Mouse (Mus musculus): ENCODE measurements around the gene Wfdc6b.

DNA sequence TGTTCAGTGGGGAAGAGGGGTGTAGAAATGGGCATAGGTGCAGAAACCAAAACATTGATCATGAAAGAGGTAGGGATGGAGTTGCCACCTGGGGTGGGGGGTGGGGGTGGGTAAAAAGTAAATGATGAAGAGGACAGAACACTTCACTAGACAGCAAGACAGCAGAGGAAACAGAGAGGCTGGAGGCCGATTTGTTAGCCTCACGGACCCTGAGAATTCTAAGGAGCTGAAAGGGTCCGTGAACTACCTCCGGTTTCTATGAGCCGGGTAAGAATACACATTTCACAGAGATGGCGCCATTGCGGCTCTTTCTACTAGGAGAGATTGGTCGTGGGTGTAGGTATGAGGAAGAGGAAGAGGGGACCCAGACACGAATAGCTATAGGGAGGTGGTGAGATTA, 43.2 kb downstream of the Wfdc6b start, which contains the start of gene Wfdc9:
- TF ChIP-seq CTCF (IDR thresholded peaks at IDR 0.05; ENCODE audit: extremely low read depth, insufficient read length, insufficient replicate concordance, low read depth, low read length) (no peak), POLR2A (IDR thresholded peaks at IDR 0.05; ENCODE audit: low read depth, low read length) (no peak)

Measured in small intestine, adult 2 months (tissue).